Mouse (Mus musculus): ENCODE data around the gene Zfyve21. TPM values are rescaled to one million over a fixed set of nuclear protein-coding genes. Genes with fewer than 3 reads are reported as not detected.

Zfyve21 gene
- polyA plus RNA-seq, 1 experiment, result 87.5 TPM

GRCm38 (mm10) chr12:111800459-111801183 lies 13.3 kb upstream of the Zfyve21 start:
- no peak for DNase-seq (ENCODE audit: low spot score)

GRCm38 (mm10) chr12:111803538-111803937 lies 10.4 kb upstream of the Zfyve21 start:
- no peak for DNase-seq (ENCODE audit: low spot score)

- no peak for DNase-seq (ENCODE audit: low spot score)
Measured at GRCm38 (mm10) chr12:111808775-111809174, 5.2 kb upstream of the Zfyve21 start.

GRCm38 (mm10) chr12:111809762-111810161 lies 4.2 kb upstream of the Zfyve21 start:
- peak; percentile 48 for DNase-seq (ENCODE audit: low spot score)

GRCm38 (mm10) chr12:111812075-111812474 lies 1.9 kb upstream of the Zfyve21 start:
- no peak for DNase-seq (ENCODE audit: low spot score)

GRCm38 (mm10) chr12:111812611-111813010 lies 1.4 kb upstream of the Zfyve21 start:
- no peak for DNase-seq (ENCODE audit: low spot score)

- DNase-seq (ENCODE audit: low spot score), result no peak
Measured at GRCm38 (mm10) chr12:111813111-111813765, 732 bp upstream of the Zfyve21 start.

GRCm38 (mm10) chr12:111814769-111815762 lies 1.1 kb downstream of the Zfyve21 start:
- DNase-seq (ENCODE audit: low spot score), result no peak

GRCm38 (mm10) chr12:111816528-111816927 lies 2.6 kb downstream of the Zfyve21 start:
- DNase-seq (ENCODE audit: low spot score), result no peak

- no peak for DNase-seq (ENCODE audit: low spot score)
Measured at GRCm38 (mm10) chr12:111816967-111817366, 3.0 kb downstream of the Zfyve21 start.

- no peak for DNase-seq (ENCODE audit: low spot score)
Measured at GRCm38 (mm10) chr12:111817991-111818390, 4.0 kb downstream of the Zfyve21 start.

- DNase-seq (ENCODE audit: low spot score), result no peak
Measured at GRCm38 (mm10) chr12:111819936-111820335, 6.0 kb downstream of the Zfyve21 start.

GRCm38 (mm10) chr12:111820708-111821107 lies 6.7 kb downstream of the Zfyve21 start:
- no peak for DNase-seq (ENCODE audit: low spot score)

GRCm38 (mm10) chr12:111821931-111822330 lies 8.0 kb downstream of the Zfyve21 start:
- no peak for DNase-seq (ENCODE audit: low spot score)

- no peak for DNase-seq (ENCODE audit: low spot score)
Measured at GRCm38 (mm10) chr12:111827556-111827955, 13.6 kb downstream of the Zfyve21 start.

- no peak for DNase-seq (ENCODE audit: low spot score)
Measured at GRCm38 (mm10) chr12:111829447-111829846, 15.5 kb downstream of the Zfyve21 start.

GRCm38 (mm10) chr12:111829954-111830353 lies 16.0 kb downstream of the Zfyve21 start:
- DNase-seq (ENCODE audit: low spot score), result no peak

- no peak for DNase-seq (ENCODE audit: low spot score)
Measured at GRCm38 (mm10) chr12:111830375-111830774, 16.4 kb downstream of the Zfyve21 start.

GRCm38 (mm10) chr12:111832643-111833042 lies 18.7 kb downstream of the Zfyve21 start:
- DNase-seq (ENCODE audit: low spot score), result no peak

- no peak for DNase-seq (ENCODE audit: low spot score)
Measured at GRCm38 (mm10) chr12:111833457-111833856, 19.5 kb downstream of the Zfyve21 start.

- DNase-seq (ENCODE audit: low spot score), result no peak
Measured at GRCm38 (mm10) chr12:111842565-111843433, 28.8 kb downstream of the Zfyve21 start.

All from urinary bladder, adult 2 months (tissue).